Mouse (Mus musculus) ES-Bruce4 (cell line): Measurements from ENCODE around the gene Tbrg1.

Experiments used
- CTCF ChIP-seq: IDR thresholded peaks from one replicate; pipeline ENCODE4 v1.8.1; 2011; ENCODE audit warnings: low read depth, low read length
- POLR2A ChIP-seq: IDR thresholded peaks from one replicate; pipeline ENCODE4 v1.8.1; 2011; ENCODE audit warnings: low read length; ENCODE audit not compliant: insufficient read depth

DNA sequence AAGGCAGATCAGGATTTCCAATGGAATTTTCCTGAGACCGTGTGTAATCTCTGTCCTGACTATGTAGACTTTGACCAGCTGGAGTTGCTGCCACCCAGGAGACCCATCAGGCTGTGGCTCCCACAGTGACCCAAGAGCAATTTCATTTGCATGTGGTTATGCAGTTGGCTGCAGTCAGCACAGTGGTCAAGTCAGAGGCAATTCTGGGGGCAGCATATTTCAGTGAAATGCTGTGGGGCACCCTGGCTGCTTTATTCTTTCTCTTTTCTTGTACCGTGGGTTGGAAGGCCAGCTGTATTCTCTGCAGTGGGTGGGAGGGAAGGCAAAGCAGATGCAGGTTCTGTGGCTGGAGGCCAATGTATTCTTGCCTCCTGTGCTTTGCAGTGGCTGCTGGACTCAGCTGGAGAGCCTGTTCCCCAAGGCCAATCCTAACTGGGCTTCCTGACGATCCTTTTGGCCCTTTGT, 31.0 kb downstream of the Tbrg1 start:
- no peak for TF ChIP-seq CTCF
- TF ChIP-seq POLR2A, result no peak
